Mouse (Mus musculus) adipocyte (in vitro differentiated cells): Measurements from ENCODE around the gene Gpr157.

Source experiments
- DNase-seq: peaks from one replicate; pipeline ENCODE4 v3.0.0-alpha.2; 2016; ENCODE audit warnings: low spot score

Gene Gpr157

GRCm38 (mm10) chr4:150151045-150151444, 63.9 kb downstream of the Gpr157 start:
- DNase-seq, result no peak

DNA sequence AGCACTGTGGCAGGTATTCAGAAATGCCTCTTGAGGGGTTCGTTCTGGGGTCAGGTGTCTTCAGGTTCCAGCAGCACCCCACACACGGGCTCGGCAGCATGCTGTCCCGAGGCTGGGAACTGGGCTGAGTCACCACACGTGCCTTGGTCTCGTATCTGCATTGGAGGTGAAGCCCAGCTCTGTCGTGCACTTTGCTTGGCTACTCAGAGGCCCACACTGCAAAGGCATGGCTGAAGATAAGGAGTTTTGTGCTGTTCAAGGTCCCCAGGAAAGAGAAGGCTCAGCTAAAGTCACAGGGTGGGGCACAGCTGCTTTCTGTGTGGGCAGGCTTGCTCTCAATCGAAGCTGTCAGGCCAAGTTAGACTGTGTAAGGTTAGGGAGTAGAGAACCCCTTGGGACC, 65.3 kb downstream of the Gpr157 start:
- no peak for DNase-seq

- DNase-seq, result no peak
These were observed 68.1 kb downstream of the Gpr157 start for GRCm38 (mm10) chr4:150155301-150155700.
